Mouse (Mus musculus) liver, embryonic 16.5 days (tissue): Measurements from ENCODE around the gene Vmn2r89. TPM values are rescaled to one million over a fixed set of nuclear protein-coding genes. Genes with fewer than 3 reads are reported as not detected.

Source experiments
- ATAC-seq: fragments of 200-750 bp; cut with Nextera tagmentation; 2 replicates; pipeline ENCODE4 v1.8.0; 2017; ENCODE audit warnings: low read depth, mild to moderate bottlenecking, moderate number of reproducible peaks, moderate library complexity
- H3K27ac ChIP-seq: fragments of 300-500 bp; sonication (generic); 2 replicates; pipeline ENCODE4 v1.5.1; 2014; ENCODE audit warnings: mild to moderate bottlenecking, low read length
- H3K27me3 ChIP-seq: fragments of 300-500 bp; sonication (generic); 2 replicates; pipeline ENCODE4 v1.6.1; 2014; ENCODE audit warnings: low read depth, low read length, mixed read lengths; ENCODE audit not compliant: control insufficient read depth, insufficient read depth
- H3K36me3 ChIP-seq: fragments of 300-500 bp; sonication (generic); 2 replicates; pipeline ENCODE4 v1.6.1; 2014; ENCODE audit warnings: mild to moderate bottlenecking; ENCODE audit not compliant: control insufficient read depth, insufficient read depth
- H3K4me1 ChIP-seq: fragments of 300-500 bp; sonication (generic); 2 replicates; pipeline ENCODE4 v1.6.1; 2014; ENCODE audit warnings: low read depth, low read length, mixed read lengths; ENCODE audit not compliant: control insufficient read depth
- H3K4me2 ChIP-seq: fragments of 300-500 bp; sonication (generic); 2 replicates; pipeline ENCODE4 v1.6.1; 2014; ENCODE audit warnings: low read depth, low read length, mixed read lengths
- H3K4me3 ChIP-seq: fragments of 300-500 bp; sonication (generic); 2 replicates; pipeline ENCODE4 v1.5.1; 2014; ENCODE audit warnings: low read depth, mild to moderate bottlenecking, low read length
- H3K9ac ChIP-seq: fragments of 300-500 bp; sonication (generic); 2 replicates; pipeline ENCODE4 v1.6.1; 2014; ENCODE audit warnings: low read depth, low read length
- H3K9me3 ChIP-seq: fragments of 300-500 bp; sonication (generic); replicated peaks from 2 replicates; pipeline ENCODE4 v1.6.1; 2016; ENCODE audit warnings: low read length; ENCODE audit not compliant: control insufficient read depth
- WGBS: fragments of 180-500 bp; shearing (Covaris S2); extraction: QIAGEN DNeasy Blood & Tissue Kit; methylation state at CpG from one replicate; pipeline ENCODE4 v1.1.7; 2014; ENCODE audit not compliant: insufficient replicate concordance; 5-methylcytosine and 5-hydroxymethylcytosine counted together
- polyA plus RNA-seq: library from polyadenylated mRNA; unstranded; fragments of >200 nt; fragmentation: Nextera tagmentation; extraction: Ambion mirVana; gene quantifications from 2 replicates; pipeline ENCODE4 v1.2.1, GENCODE M21; 2015

Gene Vmn2r89
- polyA plus RNA-seq, 1 experiment from 2014 or later = not detected

GRCm38 (mm10) chr14:51507416-51507815 is 55.8 kb downstream of the Vmn2r89 start:
- Histone ChIP-seq H3K4me2 (no peak overlapping the region), H3K4me1 (no peaks in the 10 kb centered on the region), H3K9me3 (no peaks in the 10 kb centered on the region), H3K27ac (no peak overlapping the region), H3K9ac (no peak overlapping the region), H3K4me3 (no peak overlapping the region), H3K36me3 (no peaks in the 10 kb centered on the region), H3K27me3 (no peaks in the 10 kb centered on the region)
- ATAC-seq = no peak
- WGBS = 79% methylated on average over 8 of the region's 8 CpGs

Other genes with a start within 250 kb of the Vmn2r89 start
- not detected in 2 replicates for gene Ear14, start 248.5 kb upstream of the Vmn2r89 start, polyA plus RNA-seq
- not detected in 2 replicates for gene Rnase2a, start 195.7 kb upstream of the Vmn2r89 start, polyA plus RNA-seq
- not detected in 2 replicates for gene Gm7247, start 90.1 kb upstream of the Vmn2r89 start, polyA plus RNA-seq
- gene Vmn2r88, start 41.0 kb upstream of the Vmn2r89 start, polyA plus RNA-seq = not detected in 2 replicates
- gene Gm5622, start 100.9 kb downstream of the Vmn2r89 start, polyA plus RNA-seq = 0.14 and 0.20 TPM in 2 replicates
- gene Gm17175, start 122.2 kb downstream of the Vmn2r89 start, polyA plus RNA-seq = not detected in 2 replicates
- gene Gm17174, start 140.3 kb downstream of the Vmn2r89 start, polyA plus RNA-seq = not detected in 2 replicates
- gene Gm17078, start 159.5 kb downstream of the Vmn2r89 start, polyA plus RNA-seq = not detected in 2 replicates
- not detected in 2 replicates for gene Gm4181, start 183.8 kb downstream of the Vmn2r89 start, polyA plus RNA-seq
- not detected in 2 replicates for gene Gm17079, start 243.6 kb downstream of the Vmn2r89 start, polyA plus RNA-seq